Mouse (Mus musculus): ENCODE results near the gene Gpr176. TPM values are rescaled to one million over a fixed set of nuclear protein-coding genes. Genes with fewer than 3 reads are reported as not detected.
A peak's percentile ranks its signal among the peaks of the same experiment; 100 is the strongest.
"Not testable (repeated sequence)": the region's sequence is repeated elsewhere in the genome, so short reads cannot be mapped to it uniquely, and the experiment has no call there.

Gene Gpr176
- total RNA-seq, 2 experiments from 2014 or later = 0.19 to 0.20 TPM

- intact Hi-C loops (cut with DNase I) = no loop called here
- no peak for DNase-seq
Measured at GRCm38 (mm10) chr2:118305827-118306521, 67.2 kb downstream of the Gpr176 start.

GRCm38 (mm10) chr2:118303456-118303855 lies 69.8 kb downstream of the Gpr176 start:
- no peak for DNase-seq
- intact Hi-C loops (cut with DNase I) = no loop called here

- intact Hi-C loops (cut with DNase I) = no loop called here
- no peak for DNase-seq
Measured at GRCm38 (mm10) chr2:118301656-118302055, 71.6 kb downstream of the Gpr176 start.

- DNase-seq = no peak
- intact Hi-C loops (cut with DNase I) = no loop called here
Measured at GRCm38 (mm10) chr2:118301041-118301545, 72.1 kb downstream of the Gpr176 start.

- no peak for DNase-seq
- intact Hi-C loops (cut with DNase I) = no loop called here
Measured at GRCm38 (mm10) chr2:118299981-118300380, 73.2 kb downstream of the Gpr176 start.

- DNase-seq = no peak
- intact Hi-C loops (cut with DNase I) = no loop called here
Measured at GRCm38 (mm10) chr2:118298601-118299000, 74.6 kb downstream of the Gpr176 start.

- DNase-seq = no peak
- intact Hi-C loops (cut with DNase I) = no loop called here
Measured at GRCm38 (mm10) chr2:118297966-118298365, 75.3 kb downstream of the Gpr176 start.

- DNase-seq = peak; percentile 14 to 39
- intact Hi-C loops (cut with DNase I) = no loop called here
Measured at GRCm38 (mm10) chr2:118295505-118295904, 77.7 kb downstream of the Gpr176 start.

- intact Hi-C loops (cut with DNase I) = no loop called here
- DNase-seq = no peak
Measured at GRCm38 (mm10) chr2:118293583-118293982, 79.6 kb downstream of the Gpr176 start.

- intact Hi-C loops (cut with DNase I); DNase-seq: not testable (repeated sequence)
Measured at GRCm38 (mm10) chr2:118289066-118289460, 84.2 kb downstream of the Gpr176 start.

- no peak for DNase-seq
- intact Hi-C loops (cut with DNase I) = no loop called here
Measured at GRCm38 (mm10) chr2:118288326-118289065, 84.7 kb downstream of the Gpr176 start.

- intact Hi-C loops (cut with DNase I) = no loop called here
Measured at GRCm38 (mm10) chr2:118287678-118288077, 85.5 kb downstream of the Gpr176 start.

GRCm38 (mm10) chr2:118282467-118282866 lies 90.8 kb downstream of the Gpr176 start:
- DNase-seq = no peak
- intact Hi-C loops (cut with DNase I) = no loop called here

More at GRCm38 (mm10) chr2:118287678-118288077, 85.5 kb downstream of the Gpr176 start:
- no peak for DNase-seq

GRCm38 (mm10) chr2:118278249-118278648 lies 95.0 kb downstream of the Gpr176 start:
- intact Hi-C loops (cut with DNase I) = no loop called here
- no peak for DNase-seq

GRCm38 (mm10) chr2:118271606-118272005 lies 101.6 kb downstream of the Gpr176 start:
- intact Hi-C loops (cut with DNase I) = no loop called here
- DNase-seq = no peak

GRCm38 (mm10) chr2:118270213-118270612 lies 103.0 kb downstream of the Gpr176 start:
- intact Hi-C loops (cut with DNase I) = no loop called here
- no peak for DNase-seq

GRCm38 (mm10) chr2:118263914-118264201 lies 109.4 kb downstream of the Gpr176 start:
- no peak for DNase-seq
- intact Hi-C loops (cut with DNase I) = loop anchor here (1.0 to 5.0 kb wide), 3 partner anchors 72 to 343 kb away; no protein-coding TSS in a partner anchor

- peak; percentile 37 to 68 for DNase-seq
- intact Hi-C loops (cut with DNase I) = loop anchor here (1.0 to 5.0 kb wide), 3 partner anchors 73 to 344 kb away; no protein-coding TSS in a partner anchor
Measured at GRCm38 (mm10) chr2:118263151-118263913, 109.9 kb downstream of the Gpr176 start.

- intact Hi-C loops (cut with DNase I) = loop anchor here (1.0 to 5.0 kb wide), 3 partner anchors 74 to 345 kb away; no protein-coding TSS in a partner anchor
- no peak for DNase-seq
Measured at GRCm38 (mm10) chr2:118262673-118263072, 110.5 kb downstream of the Gpr176 start.

- no peak for DNase-seq
- intact Hi-C loops (cut with DNase I) = loop anchor here (5.0 kb wide), 1 partner anchor 348 kb away; no protein-coding TSS in a partner anchor
Measured at GRCm38 (mm10) chr2:118259746-118260145, 113.5 kb downstream of the Gpr176 start.

GRCm38 (mm10) chr2:118257094-118257493 lies 116.1 kb downstream of the Gpr176 start:
- DNase-seq = no peak

More at GRCm38 (mm10) chr2:118257094-118257493, 116.1 kb downstream of the Gpr176 start:
- intact Hi-C loops (cut with DNase I) = no loop called here
